Mouse (Mus musculus) CD4-positive helper T cell, adult 2 months (primary cell): ENCODE results near the gene Epn3.

Experiments
- DNase-seq: peaks from one replicate; pipeline ENCODE4 v3.0.0-alpha.2; 2012; ENCODE audit warnings: low read depth, missing footprints, low spot score

The Epn3 gene

GRCm38 (mm10) chr11:94471740-94472584, 27.8 kb downstream of the Epn3 start:
- peak; percentile 15 for DNase-seq

- DNase-seq, result no peak
Observed at GRCm38 (mm10) chr11:94470391-94470790, 29.4 kb downstream of the Epn3 start.

- peak; percentile 17 for DNase-seq
Observed at GRCm38 (mm10) chr11:94469136-94470064, 30.4 kb downstream of the Epn3 start.

- no peak for DNase-seq
Observed at GRCm38 (mm10) chr11:94468582-94469064, 31.2 kb downstream of the Epn3 start.

GRCm38 (mm10) chr11:94466333-94466855, 33.4 kb downstream of the Epn3 start:
- DNase-seq, result no peak

- no peak for DNase-seq
Observed at GRCm38 (mm10) chr11:94464170-94464569, 35.6 kb downstream of the Epn3 start.

- no peak for DNase-seq
Observed at GRCm38 (mm10) chr11:94461856-94462255, 37.9 kb downstream of the Epn3 start.

GRCm38 (mm10) chr11:94457001-94457400, 42.8 kb downstream of the Epn3 start:
- DNase-seq, result no peak

- no peak for DNase-seq
Observed at GRCm38 (mm10) chr11:94456347-94456746, 43.4 kb downstream of the Epn3 start.

- no peak for DNase-seq
Observed at GRCm38 (mm10) chr11:94455161-94455820, 44.5 kb downstream of the Epn3 start.

- no peak for DNase-seq
Observed at GRCm38 (mm10) chr11:94454756-94455155, 45.0 kb downstream of the Epn3 start.

GRCm38 (mm10) chr11:94451091-94451773, 48.5 kb downstream of the Epn3 start:
- DNase-seq, result no peak

GRCm38 (mm10) chr11:94449886-94450285, 49.9 kb downstream of the Epn3 start:
- no peak for DNase-seq

GRCm38 (mm10) chr11:94449239-94449638, 50.5 kb downstream of the Epn3 start:
- no peak for DNase-seq

- DNase-seq, result no peak
Observed at GRCm38 (mm10) chr11:94447017-94447416, 52.8 kb downstream of the Epn3 start.

- no peak for DNase-seq
Observed at GRCm38 (mm10) chr11:94445300-94445699, 54.5 kb downstream of the Epn3 start.

- no peak for DNase-seq
Observed at GRCm38 (mm10) chr11:94444829-94445228, 54.9 kb downstream of the Epn3 start.

GRCm38 (mm10) chr11:94441752-94442151, 58.0 kb downstream of the Epn3 start:
- no peak for DNase-seq

- no peak for DNase-seq
Observed at GRCm38 (mm10) chr11:94441122-94441521, 58.7 kb downstream of the Epn3 start.

GRCm38 (mm10) chr11:94440421-94440820, 59.4 kb downstream of the Epn3 start:
- DNase-seq, result no peak
